Mouse (Mus musculus) ES-Bruce4 (cell line): Measurements from ENCODE around the gene Zfp931.
"Not testable (repeated sequence)": the region's sequence is repeated elsewhere in the genome, so short reads cannot be mapped to it uniquely, and the experiment has no call there.

ENCODE experiments used
- CTCF ChIP-seq: IDR thresholded peaks from one replicate; pipeline ENCODE4 v1.8.1; 2011; ENCODE audit warnings: low read depth, low read length
- EP300 ChIP-seq: IDR thresholded peaks from 2 replicates; pipeline ENCODE4 v1.6.1; 2011; ENCODE audit warnings: low read depth, low read length; ENCODE audit not compliant: insufficient read depth
- POLR2A ChIP-seq: IDR thresholded peaks from one replicate; pipeline ENCODE4 v1.8.1; 2011; ENCODE audit warnings: low read length; ENCODE audit not compliant: insufficient read depth

DNA sequence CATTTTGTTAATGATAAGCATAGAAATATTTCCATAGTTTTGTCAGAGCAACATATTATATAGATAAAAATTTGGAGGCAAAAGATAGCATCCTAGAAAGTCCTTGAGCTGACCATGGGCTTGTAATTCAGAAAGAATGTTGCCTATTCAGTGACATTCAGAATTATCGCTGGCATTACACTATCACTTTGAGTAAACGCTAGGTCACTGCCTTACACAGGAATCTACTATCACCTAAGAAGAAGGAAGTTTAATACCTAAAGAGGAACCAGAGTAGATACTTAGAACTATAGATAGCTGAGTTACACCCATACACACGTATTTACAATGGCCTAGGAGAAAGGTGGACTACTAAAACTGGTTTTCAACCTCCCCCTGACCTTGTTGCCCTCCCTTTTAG is 58.8 kb downstream of the Zfp931 start:
- not testable (repeated sequence) for TF ChIP-seq CTCF, EP300, POLR2A
